Mouse (Mus musculus): ENCODE data around the gene Gse1. TPM values are rescaled to one million over a fixed set of nuclear protein-coding genes. Genes with fewer than 3 reads are reported as not detected.

Gene Gse1
- polyA plus RNA-seq, 1 experiment = 70.4 TPM

GRCm38 (mm10) chr8:120614491-120614890 lies 386.2 kb downstream of the Gse1 start:
- TF ChIP-seq POLR2A (IDR thresholded peaks at IDR 0.05; ENCODE audit: borderline replicate concordance, extremely low read depth, insufficient read depth, insufficient read length, poor library complexity, severe bottlenecking) (no peak), CTCF (IDR thresholded peaks at IDR 0.05; ENCODE audit: borderline replicate concordance, extremely low read depth, insufficient read depth, insufficient read length) (no peak)
- no peak for DNase-seq (ENCODE audit: low read depth)

GRCm38 (mm10) chr8:120616663-120617626 lies 388.7 kb downstream of the Gse1 start:
- peak; percentile 88 for DNase-seq (ENCODE audit: low read depth)
- TF ChIP-seq POLR2A (IDR thresholded peaks at IDR 0.05; ENCODE audit: borderline replicate concordance, extremely low read depth, insufficient read depth, insufficient read length, poor library complexity, severe bottlenecking) (no peak), CTCF (IDR thresholded peaks at IDR 0.05; ENCODE audit: borderline replicate concordance, extremely low read depth, insufficient read depth, insufficient read length) (no peak)

- TF ChIP-seq CTCF (IDR thresholded peaks at IDR 0.05; ENCODE audit: borderline replicate concordance, extremely low read depth, insufficient read depth, insufficient read length) (peak; percentile 92), POLR2A (IDR thresholded peaks at IDR 0.05; ENCODE audit: borderline replicate concordance, extremely low read depth, insufficient read depth, insufficient read length, poor library complexity, severe bottlenecking) (no peak)
- DNase-seq (ENCODE audit: low read depth) = peak; percentile 86
Measured at GRCm38 (mm10) chr8:120618110-120618509, 389.9 kb downstream of the Gse1 start.

- TF ChIP-seq POLR2A (IDR thresholded peaks at IDR 0.05; ENCODE audit: borderline replicate concordance, extremely low read depth, insufficient read depth, insufficient read length, poor library complexity, severe bottlenecking) = no peak
- TF ChIP-seq CTCF (IDR thresholded peaks at IDR 0.05; ENCODE audit: borderline replicate concordance, extremely low read depth, insufficient read depth, insufficient read length) = no peak
- DNase-seq (ENCODE audit: low read depth) = no peak
Measured at GRCm38 (mm10) chr8:120619235-120620180, 391.3 kb downstream of the Gse1 start.

GRCm38 (mm10) chr8:120620441-120620840 lies 392.2 kb downstream of the Gse1 start:
- TF ChIP-seq POLR2A (IDR thresholded peaks at IDR 0.05; ENCODE audit: borderline replicate concordance, extremely low read depth, insufficient read depth, insufficient read length, poor library complexity, severe bottlenecking) (no peak), CTCF (IDR thresholded peaks at IDR 0.05; ENCODE audit: borderline replicate concordance, extremely low read depth, insufficient read depth, insufficient read length) (no peak)
- DNase-seq (ENCODE audit: low read depth) = no peak

- no peak for DNase-seq (ENCODE audit: low read depth)
- TF ChIP-seq CTCF (IDR thresholded peaks at IDR 0.05; ENCODE audit: borderline replicate concordance, extremely low read depth, insufficient read depth, insufficient read length) (no peak), POLR2A (IDR thresholded peaks at IDR 0.05; ENCODE audit: borderline replicate concordance, extremely low read depth, insufficient read depth, insufficient read length, poor library complexity, severe bottlenecking) (no peak)
Measured at GRCm38 (mm10) chr8:120622161-120622560, 393.9 kb downstream of the Gse1 start.

GRCm38 (mm10) chr8:120623608-120624007 lies 395.4 kb downstream of the Gse1 start:
- TF ChIP-seq POLR2A (IDR thresholded peaks at IDR 0.05; ENCODE audit: borderline replicate concordance, extremely low read depth, insufficient read depth, insufficient read length, poor library complexity, severe bottlenecking) (no peak), CTCF (IDR thresholded peaks at IDR 0.05; ENCODE audit: borderline replicate concordance, extremely low read depth, insufficient read depth, insufficient read length) (no peak)
- no peak for DNase-seq (ENCODE audit: low read depth)

GRCm38 (mm10) chr8:120626461-120626860 lies 398.2 kb downstream of the Gse1 start:
- TF ChIP-seq CTCF (IDR thresholded peaks at IDR 0.05; ENCODE audit: borderline replicate concordance, extremely low read depth, insufficient read depth, insufficient read length) (no peak), POLR2A (IDR thresholded peaks at IDR 0.05; ENCODE audit: borderline replicate concordance, extremely low read depth, insufficient read depth, insufficient read length, poor library complexity, severe bottlenecking) (no peak)
- no peak for DNase-seq (ENCODE audit: low read depth)

GRCm38 (mm10) chr8:120627298-120627697 lies 399.0 kb downstream of the Gse1 start:
- peak; percentile 58 for DNase-seq (ENCODE audit: low read depth)
- TF ChIP-seq CTCF (IDR thresholded peaks at IDR 0.05; ENCODE audit: borderline replicate concordance, extremely low read depth, insufficient read depth, insufficient read length) (no peak), POLR2A (IDR thresholded peaks at IDR 0.05; ENCODE audit: borderline replicate concordance, extremely low read depth, insufficient read depth, insufficient read length, poor library complexity, severe bottlenecking) (no peak)

- TF ChIP-seq CTCF (IDR thresholded peaks at IDR 0.05; ENCODE audit: borderline replicate concordance, extremely low read depth, insufficient read depth, insufficient read length) (no peak), POLR2A (IDR thresholded peaks at IDR 0.05; ENCODE audit: borderline replicate concordance, extremely low read depth, insufficient read depth, insufficient read length, poor library complexity, severe bottlenecking) (no peak)
Measured at GRCm38 (mm10) chr8:120630031-120630430, 401.8 kb downstream of the Gse1 start.

GRCm38 (mm10) chr8:120630848-120631247 lies 402.6 kb downstream of the Gse1 start:
- TF ChIP-seq CTCF (IDR thresholded peaks at IDR 0.05; ENCODE audit: borderline replicate concordance, extremely low read depth, insufficient read depth, insufficient read length) (no peak), POLR2A (IDR thresholded peaks at IDR 0.05; ENCODE audit: borderline replicate concordance, extremely low read depth, insufficient read depth, insufficient read length, poor library complexity, severe bottlenecking) (no peak)
- no peak for DNase-seq (ENCODE audit: low read depth)

More at GRCm38 (mm10) chr8:120630031-120630430, 401.8 kb downstream of the Gse1 start:
- no peak for DNase-seq (ENCODE audit: low read depth)

Other genes starting within 250 kb of the Gse1 start
- gene Crispld2, start 236.0 kb upstream of the Gse1 start, polyA plus RNA-seq (2012; rRNA removed) = 1.3 and 2.2 TPM in 2 replicates
- 35.1 and 36.6 TPM in 2 replicates for gene Zdhhc7, start 127.0 kb upstream of the Gse1 start, polyA plus RNA-seq (2012; rRNA removed)
- gene 6430548M08Rik, start 114.3 kb upstream of the Gse1 start, polyA plus RNA-seq (2012; rRNA removed) = 23.5 and 32.6 TPM in 2 replicates
- 1.3 and 1.7 TPM in 2 replicates for gene Fam92b, start 51.0 kb upstream of the Gse1 start, polyA plus RNA-seq (2012; rRNA removed)

Measured in brain, embryonic 14.5 days (tissue).